Mouse (Mus musculus) embryonic fibroblast, embryonic 13.5 days (primary cell): ENCODE data around the gene Acot6.

Experiments used
- CTCF ChIP-seq: IDR thresholded peaks from 2 replicates; pipeline ENCODE4 v1.5.1; 2011; ENCODE audit warnings: mild to moderate bottlenecking, control low read depth, low read length, moderate library complexity, borderline replicate concordance; ENCODE audit not compliant: insufficient read depth
- POLR2A ChIP-seq: IDR thresholded peaks from 2 replicates; pipeline ENCODE4 v1.6.1; 2011; ENCODE audit warnings: low read depth, mild to moderate bottlenecking, control low read depth, low read length, moderate library complexity

- TF ChIP-seq CTCF, result no peak
- TF ChIP-seq POLR2A, result no peak
Measured at GRCm38 (mm10) chr12:84149971-84150370, 49.5 kb downstream of the Acot6 start.
